Mouse (Mus musculus): ENCODE data around the gene Cyb5b. TPM values are rescaled to one million over a fixed set of nuclear protein-coding genes. Genes with fewer than 3 reads are reported as not detected.
"Not testable (repeated sequence)": the region's sequence is repeated elsewhere in the genome, so short reads cannot be mapped to it uniquely, and the experiment has no call there.

The Cyb5b gene
- polyA plus RNA-seq, 1 experiment from 2014 or later: 120 TPM

DNA sequence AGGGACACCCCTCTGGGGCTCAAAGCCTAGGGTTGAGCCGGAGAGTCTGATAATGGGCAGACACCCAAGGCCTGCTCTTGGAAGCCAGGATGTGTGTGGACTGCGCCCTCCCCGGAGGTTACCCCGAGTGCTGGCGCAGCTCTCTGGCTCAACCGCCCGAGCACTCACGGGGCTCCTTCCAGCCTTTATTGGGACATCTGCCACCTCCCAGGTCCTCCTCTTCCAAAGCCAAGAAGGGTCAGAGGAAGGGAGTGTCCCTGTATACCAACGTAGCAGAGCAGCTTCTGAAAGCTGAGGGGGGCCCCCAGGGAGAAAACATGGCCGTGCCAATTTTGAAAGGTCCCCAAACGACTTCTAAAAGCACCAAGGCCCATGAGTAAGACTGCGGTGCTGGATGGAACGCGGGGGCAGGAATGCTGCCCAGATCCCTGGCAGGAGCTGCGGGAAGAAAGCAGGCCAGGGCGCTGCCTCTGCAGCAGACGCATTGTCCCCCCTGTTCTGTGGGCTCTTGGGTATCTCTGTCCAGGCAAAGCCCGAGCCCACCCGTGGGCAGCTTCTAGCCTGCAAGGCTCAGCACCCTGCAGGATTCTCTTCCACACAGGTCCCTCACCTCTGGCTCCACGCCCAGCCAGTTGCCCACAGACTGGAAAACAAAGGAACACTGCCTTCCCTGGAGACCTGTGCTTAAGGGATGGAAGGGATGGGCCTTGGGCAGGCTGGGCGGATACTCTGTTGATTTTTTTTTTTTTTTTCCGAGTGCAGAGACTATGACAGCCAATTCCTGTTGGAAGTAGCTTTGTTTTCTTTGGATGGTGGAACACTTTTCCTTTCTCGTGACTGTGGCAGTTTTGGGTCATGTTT, 55.5 kb downstream of the Cyb5b start:
- Histone ChIP-seq H3K36me3 (ENCODE audit: control insufficient read depth, insufficient read depth, low read length) (no peaks in the 10 kb centered on the region), H3K4me1 (ENCODE audit: control insufficient read depth, insufficient read depth, low read length) (no peaks in the 10 kb centered on the region), H3K9me3 (replicated peaks; ENCODE audit: control insufficient read depth, low read length, poor library complexity, severe bottlenecking) (no peaks in the 10 kb centered on the region), H3K4me3 (ENCODE audit: low read depth, low read length) (no peak overlapping the region), H3K27ac (ENCODE audit: low read length) (no peak overlapping the region; the same call in 1 of the 2 replicates), H3K4me2 (ENCODE audit: low read length) (no peak overlapping the region), H3K9ac (ENCODE audit: low read depth, low read length) (no peak overlapping the region), H3K27me3 (ENCODE audit: control insufficient read depth, insufficient read depth, low read depth, low read length) (no peaks in the 10 kb centered on the region)
- 62% methylated on average over 23 of the region's 23 CpGs for WGBS
- peak; percentile 39; the same call in 1 of the 2 replicates for ATAC-seq

DNA sequence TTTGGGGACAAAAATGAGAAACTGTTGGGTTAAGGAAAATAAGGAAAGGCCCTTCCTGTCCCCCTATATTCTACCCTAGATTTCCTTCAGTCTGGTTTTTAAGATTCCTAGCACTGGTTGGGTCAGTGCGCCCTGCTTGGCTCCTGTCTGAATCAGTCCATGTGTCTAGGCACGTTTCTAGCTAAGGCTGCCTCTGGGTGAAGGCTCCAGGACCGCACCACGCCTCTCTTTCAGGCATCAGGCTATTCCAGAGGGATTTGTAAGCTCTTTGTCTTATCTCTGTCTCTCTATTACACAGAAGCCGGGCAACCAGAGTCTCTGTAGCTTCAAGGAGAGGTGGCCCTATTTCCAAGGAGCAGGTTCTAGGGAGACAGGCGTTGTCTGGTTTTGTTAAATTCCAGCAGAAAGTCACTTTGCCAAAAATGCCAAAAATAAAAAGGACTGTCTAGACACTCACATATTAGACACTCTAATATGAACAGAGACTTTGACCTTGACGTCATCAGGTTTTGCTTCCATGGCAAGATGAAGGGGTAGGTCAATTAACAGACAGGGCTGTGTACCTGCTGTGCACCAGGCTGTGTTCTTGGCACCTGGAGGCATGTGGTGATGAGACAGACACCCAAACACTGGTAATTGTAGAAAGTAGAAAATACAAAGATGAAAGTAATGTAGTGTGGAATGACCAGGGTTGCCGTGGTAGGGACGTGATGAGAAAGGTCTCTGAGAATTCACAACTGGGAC, 56.5 kb downstream of the Cyb5b start:
- no peak overlapping the region for H3K9ac ChIP-seq (ENCODE audit: low read depth, low read length)
- no peak overlapping the region for H3K4me2 ChIP-seq (ENCODE audit: low read length)
- no peaks in the 10 kb centered on the region for H3K36me3 ChIP-seq (ENCODE audit: control insufficient read depth, insufficient read depth, low read length)
- H3K27ac ChIP-seq (ENCODE audit: low read length): no peak overlapping the region
- no peaks in the 10 kb centered on the region for H3K9me3 ChIP-seq (replicated peaks; ENCODE audit: control insufficient read depth, low read length, poor library complexity, severe bottlenecking)
- no peaks in the 10 kb centered on the region for H3K27me3 ChIP-seq (ENCODE audit: control insufficient read depth, insufficient read depth, low read depth, low read length)
- no peak overlapping the region for H3K4me3 ChIP-seq (ENCODE audit: low read depth, low read length)
- WGBS: 83% methylated on average over 9 of the region's 9 CpGs
- no peaks in the 10 kb centered on the region for H3K4me1 ChIP-seq (ENCODE audit: control insufficient read depth, insufficient read depth, low read length)
- ATAC-seq: no peak

- Histone ChIP-seq H3K27ac (ENCODE audit: low read length) (no peak overlapping the region), H3K27me3 (ENCODE audit: control insufficient read depth, insufficient read depth, low read depth, low read length) (no peaks in the 10 kb centered on the region), H3K9me3 (replicated peaks; ENCODE audit: control insufficient read depth, low read length, poor library complexity, severe bottlenecking) (no peaks in the 10 kb centered on the region), H3K9ac (ENCODE audit: low read depth, low read length) (no peak overlapping the region), H3K4me2 (ENCODE audit: low read length) (no peak overlapping the region), H3K4me1 (ENCODE audit: control insufficient read depth, insufficient read depth, low read length) (no peaks in the 10 kb centered on the region), H3K4me3 (ENCODE audit: low read depth, low read length) (no peak overlapping the region), H3K36me3 (ENCODE audit: control insufficient read depth, insufficient read depth, low read length) (no peaks in the 10 kb centered on the region)
- WGBS: 81% methylated on average over 7 of the region's 7 CpGs
- ATAC-seq: no peak
Measured at GRCm38 (mm10) chr8:107209185-107209584, 58.7 kb downstream of the Cyb5b start.

- no peaks in the 10 kb centered on the region for H3K9me3 ChIP-seq (replicated peaks; ENCODE audit: control insufficient read depth, low read length, poor library complexity, severe bottlenecking)
- H3K4me3 ChIP-seq (ENCODE audit: low read depth, low read length): no peak overlapping the region
- H3K4me2 ChIP-seq (ENCODE audit: low read length): no peak overlapping the region
- no peak for ATAC-seq
- H3K27ac ChIP-seq (ENCODE audit: low read length): no peak overlapping the region
- no peaks in the 10 kb centered on the region for H3K36me3 ChIP-seq (ENCODE audit: control insufficient read depth, insufficient read depth, low read length)
- 90% methylated on average over 7 of the region's 7 CpGs for WGBS
- no peaks in the 10 kb centered on the region for H3K4me1 ChIP-seq (ENCODE audit: control insufficient read depth, insufficient read depth, low read length)
- H3K27me3 ChIP-seq (ENCODE audit: control insufficient read depth, insufficient read depth, low read depth, low read length): no peaks in the 10 kb centered on the region
- no peak overlapping the region for H3K9ac ChIP-seq (ENCODE audit: low read depth, low read length)
Measured at GRCm38 (mm10) chr8:107212006-107212405, 61.6 kb downstream of the Cyb5b start.

DNA sequence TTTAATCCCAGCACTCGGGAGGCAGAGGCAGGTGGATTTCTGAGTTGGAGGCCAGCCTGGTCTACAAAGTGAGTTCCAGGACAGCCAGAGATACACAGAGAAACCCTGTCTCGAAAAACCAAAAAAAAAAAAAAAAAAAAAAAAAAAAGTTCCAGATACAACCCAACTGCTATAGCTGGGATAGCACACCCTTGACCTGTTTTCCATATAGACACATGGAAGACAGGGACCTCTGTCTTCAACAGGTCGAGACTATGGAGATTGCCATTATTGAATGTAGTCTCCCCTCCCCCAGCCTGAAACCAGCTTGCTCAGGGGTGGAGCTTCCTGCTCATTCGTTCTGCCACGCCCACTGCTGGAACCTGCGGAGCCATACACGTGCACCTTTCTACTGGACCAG, 66.8 kb downstream of the Cyb5b start:
- not testable (repeated sequence) for H3K4me3 ChIP-seq (ENCODE audit: low read depth, low read length); H3K4me2 ChIP-seq (ENCODE audit: low read length); H3K4me1 ChIP-seq (ENCODE audit: control insufficient read depth, insufficient read depth, low read length); H3K9ac ChIP-seq (ENCODE audit: low read depth, low read length); H3K27ac ChIP-seq (ENCODE audit: low read length); H3K9me3 ChIP-seq (replicated peaks; ENCODE audit: control insufficient read depth, low read length, poor library complexity, severe bottlenecking); H3K27me3 ChIP-seq (ENCODE audit: control insufficient read depth, insufficient read depth, low read depth, low read length); H3K36me3 ChIP-seq (ENCODE audit: control insufficient read depth, insufficient read depth, low read length); ATAC-seq
- 72% methylated on average over 7 of the region's 7 CpGs for WGBS

DNA sequence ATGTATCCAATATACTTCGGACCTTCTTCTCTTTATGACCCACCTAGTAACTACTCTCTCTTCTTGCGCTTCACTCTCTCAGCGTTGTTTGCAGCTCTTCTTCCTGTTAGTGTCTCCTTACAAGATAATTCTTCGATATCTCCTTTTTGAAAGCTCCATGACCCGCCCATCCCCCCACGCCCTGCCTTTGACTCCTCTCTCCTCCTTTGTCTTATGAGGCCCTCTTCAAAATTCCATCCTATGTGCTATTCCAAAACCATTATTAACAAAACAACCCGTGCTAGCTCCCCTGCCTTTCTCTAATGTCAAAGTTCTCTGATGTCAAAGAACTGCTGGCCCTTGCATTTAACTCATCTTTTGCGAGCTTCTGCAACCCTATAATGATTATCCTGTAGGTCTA, 67.7 kb downstream of the Cyb5b start:
- Histone ChIP-seq H3K36me3 (ENCODE audit: control insufficient read depth, insufficient read depth, low read length) (no peaks in the 10 kb centered on the region), H3K4me2 (ENCODE audit: low read length) (no peak overlapping the region), H3K9ac (ENCODE audit: low read depth, low read length) (no peak overlapping the region), H3K4me3 (ENCODE audit: low read depth, low read length) (no peak overlapping the region), H3K9me3 (replicated peaks; ENCODE audit: control insufficient read depth, low read length, poor library complexity, severe bottlenecking) (no peaks in the 10 kb centered on the region), H3K4me1 (ENCODE audit: control insufficient read depth, insufficient read depth, low read length) (no peaks in the 10 kb centered on the region), H3K27ac (ENCODE audit: low read length) (no peak overlapping the region), H3K27me3 (ENCODE audit: control insufficient read depth, insufficient read depth, low read depth, low read length) (no peaks in the 10 kb centered on the region)
- ATAC-seq: no peak
- WGBS: 89% methylated on average over 8 of the region's 8 CpGs

DNA sequence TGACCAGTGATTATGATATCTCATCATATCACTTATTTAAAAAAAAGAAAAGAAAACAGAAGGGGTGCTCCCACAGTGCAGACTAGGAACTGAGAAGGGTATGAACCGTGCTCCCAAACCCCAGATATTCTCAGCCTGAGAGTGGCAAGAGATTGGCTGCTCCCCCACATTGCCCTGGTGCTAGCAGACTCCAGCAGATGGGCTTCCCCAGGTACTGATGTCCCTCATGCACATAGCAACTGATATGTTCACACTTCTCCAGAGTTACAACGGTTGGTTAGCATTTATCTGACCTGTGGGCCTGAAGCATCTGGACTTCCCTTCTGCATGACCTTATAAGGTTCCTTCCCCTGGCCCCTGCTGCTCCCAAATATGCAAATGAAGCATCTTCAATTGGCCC, 68.6 kb downstream of the Cyb5b start:
- H3K9ac ChIP-seq (ENCODE audit: low read depth, low read length): no peak overlapping the region
- no peaks in the 10 kb centered on the region for H3K4me1 ChIP-seq (ENCODE audit: control insufficient read depth, insufficient read depth, low read length)
- H3K27ac ChIP-seq (ENCODE audit: low read length): no peak overlapping the region
- no peak overlapping the region for H3K4me3 ChIP-seq (ENCODE audit: low read depth, low read length)
- H3K4me2 ChIP-seq (ENCODE audit: low read length): no peak overlapping the region
- no peaks in the 10 kb centered on the region for H3K27me3 ChIP-seq (ENCODE audit: control insufficient read depth, insufficient read depth, low read depth, low read length)
- WGBS: 81% methylated on average over 2 of the region's 2 CpGs
- H3K9me3 ChIP-seq (replicated peaks; ENCODE audit: control insufficient read depth, low read length, poor library complexity, severe bottlenecking): no peaks in the 10 kb centered on the region
- no peaks in the 10 kb centered on the region for H3K36me3 ChIP-seq (ENCODE audit: control insufficient read depth, insufficient read depth, low read length)
- ATAC-seq: no peak

DNA sequence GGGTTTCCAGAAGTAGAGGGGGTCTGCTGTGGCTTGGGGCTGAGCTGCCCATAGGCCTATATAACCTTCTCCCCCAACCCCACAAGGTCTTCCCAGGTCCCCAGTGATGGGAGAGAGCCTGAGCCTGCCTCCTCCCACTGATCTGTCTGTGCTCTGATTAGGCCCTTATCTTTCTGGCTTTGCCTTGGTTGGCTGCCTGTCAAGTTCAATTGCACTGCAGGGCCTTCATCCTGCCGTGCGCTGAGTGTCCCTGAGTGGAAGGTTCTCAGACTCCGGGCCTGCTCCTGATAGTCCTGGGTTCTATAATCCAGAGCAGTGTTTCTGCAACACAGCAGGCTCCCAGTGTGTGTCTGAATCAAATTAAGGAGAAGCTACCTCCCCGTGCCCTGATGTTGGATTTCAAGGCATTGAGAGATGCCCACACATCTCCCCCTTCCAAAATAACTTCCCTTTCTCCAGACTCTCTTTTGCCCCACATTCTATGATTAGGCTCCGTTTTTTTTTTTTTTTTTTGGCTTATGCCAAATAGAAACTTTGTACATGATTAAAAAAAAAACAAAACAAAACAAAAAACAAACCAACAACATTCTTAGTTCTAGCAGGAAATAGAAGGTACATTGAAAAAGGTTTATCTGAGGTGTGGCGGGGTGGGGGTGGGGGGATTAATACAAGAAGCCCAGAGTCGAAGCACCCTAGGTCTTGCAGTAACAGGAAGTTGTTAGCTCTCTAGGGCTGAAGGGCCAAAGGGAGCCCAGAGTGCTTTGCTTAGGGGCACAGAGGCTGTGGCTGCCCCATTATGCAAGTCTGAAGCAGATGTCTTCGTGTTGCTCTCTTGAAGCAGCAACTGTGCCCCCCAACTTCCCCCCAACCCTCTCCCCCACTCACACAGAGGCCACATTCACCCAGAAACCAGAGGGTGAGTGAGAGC, 71.7 kb downstream of the Cyb5b start:
- no peak overlapping the region for H3K4me3 ChIP-seq (ENCODE audit: low read depth, low read length)
- 41% methylated on average over 8 of the region's 8 CpGs for WGBS
- no peak for ATAC-seq
- no peaks in the 10 kb centered on the region for H3K27me3 ChIP-seq (ENCODE audit: control insufficient read depth, insufficient read depth, low read depth, low read length)
- H3K9me3 ChIP-seq (replicated peaks; ENCODE audit: control insufficient read depth, low read length, poor library complexity, severe bottlenecking): no peaks in the 10 kb centered on the region
- H3K4me1 ChIP-seq (ENCODE audit: control insufficient read depth, insufficient read depth, low read length): no peaks in the 10 kb centered on the region
- H3K36me3 ChIP-seq (ENCODE audit: control insufficient read depth, insufficient read depth, low read length): no peaks in the 10 kb centered on the region
- H3K9ac ChIP-seq (ENCODE audit: low read depth, low read length): no peak overlapping the region
- H3K27ac ChIP-seq (ENCODE audit: low read length): no peak overlapping the region
- H3K4me2 ChIP-seq (ENCODE audit: low read length): no peak overlapping the region

All from midbrain, embryonic 16.5 days (tissue).